Mouse (Mus musculus): ENCODE data around the gene Hpca.

DNA sequence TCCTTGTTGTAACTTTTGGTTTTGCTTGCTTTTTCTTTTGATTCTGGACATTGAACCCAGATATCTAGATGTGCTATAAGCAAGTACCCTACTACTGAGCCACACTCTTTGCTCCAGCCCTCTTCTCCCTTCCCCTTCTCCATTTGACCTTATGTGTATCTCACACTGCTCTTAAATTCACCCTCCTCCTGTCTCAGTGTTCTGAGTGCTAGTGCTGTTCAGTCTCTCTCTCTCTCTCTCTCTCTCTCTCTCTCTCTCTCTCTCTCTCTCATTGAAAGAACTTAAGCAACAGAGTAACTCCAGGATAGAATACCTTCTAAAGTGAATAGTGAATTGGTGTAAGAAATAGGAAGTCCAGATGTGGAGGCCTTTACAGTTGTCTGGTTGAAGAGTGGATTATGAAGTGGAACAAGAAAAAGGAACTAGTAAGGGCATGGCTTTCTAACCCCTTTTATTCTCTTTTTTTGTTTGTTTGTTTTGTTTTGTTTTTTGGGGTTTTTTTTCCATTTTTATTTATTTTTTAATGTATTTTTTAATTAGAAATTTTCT lies 56.1 kb downstream of the Hpca start:
- TF ChIP-seq CTCF (IDR thresholded peaks at IDR 0.05; ENCODE audit: low read depth, low read length) (no peak), POLR2A (IDR thresholded peaks at IDR 0.05; ENCODE audit: extremely low read depth, insufficient read depth, low read length) (no peak)
